Mouse (Mus musculus) embryonic facial prominence, embryonic 13.5 days (tissue): ENCODE measurements at regions not wholly inside any gene's neighbourhood (a gene's known extent, or its start where the extent isn't known, plus 50 kb on each side); places are given as distances from the start of the nearest gene placed in this dataset.

Experiments used
- ATAC-seq: fragments of 200-750 bp; cut with Nextera tagmentation; 2 replicates; pipeline ENCODE4 v1.8.0; 2017; ENCODE audit warnings: low read depth; ENCODE audit not compliant: insufficient number of reproducible peaks, insufficient read depth, low FRiP score, low TSS enrichment
- H3K27ac ChIP-seq: fragments of 300-500 bp; sonication (generic); 2 replicates; pipeline ENCODE4 v1.5.1; 2015; ENCODE audit warnings: moderate library complexity, mild to moderate bottlenecking, inconsistent platforms
- H3K27me3 ChIP-seq: fragments of 300-500 bp; sonication (generic); 2 replicates; pipeline ENCODE4 v1.6.1; 2015; ENCODE audit warnings: mild to moderate bottlenecking, inconsistent platforms
- H3K36me3 ChIP-seq: fragments of 300-500 bp; sonication (generic); 2 replicates; pipeline ENCODE4 v1.6.1; 2015; ENCODE audit warnings: mild to moderate bottlenecking, inconsistent platforms
- H3K4me1 ChIP-seq: fragments of 300-500 bp; sonication (generic); 2 replicates; pipeline ENCODE4 v1.6.1; 2015; ENCODE audit warnings: inconsistent platforms
- H3K4me2 ChIP-seq: fragments of 300-500 bp; sonication (generic); 2 replicates; pipeline ENCODE4 v1.6.1; 2015; ENCODE audit warnings: moderate library complexity, mild to moderate bottlenecking, inconsistent platforms
- H3K4me3 ChIP-seq: fragments of 300-500 bp; sonication (generic); 2 replicates; pipeline ENCODE4 v1.5.1; 2015; ENCODE audit warnings: mild to moderate bottlenecking, inconsistent platforms
- H3K9ac ChIP-seq: fragments of 300-500 bp; sonication (generic); 2 replicates; pipeline ENCODE4 v1.6.1; 2015; ENCODE audit warnings: mild to moderate bottlenecking, inconsistent platforms
- H3K9me3 ChIP-seq: fragments of 300-500 bp; sonication (generic); 2 replicates; pipeline ENCODE4 v1.6.1; 2016; ENCODE audit warnings: inconsistent platforms
- WGBS: fragments of 180-500 bp; shearing (Covaris S2); methylation state at CpG from one replicate; pipeline ENCODE4 v1.1.7; 2015; ENCODE audit warnings: mixed read lengths; 5-methylcytosine and 5-hydroxymethylcytosine counted together

GRCm38 (mm10) chr10:25702146-25702545 is 166.1 kb upstream of the Smlr1 start:
- Histone ChIP-seq H3K4me3 (no peak overlapping the region), H3K4me1 (no peaks in the 10 kb centered on the region), H3K4me2 (no peak overlapping the region), H3K9me3 (no peaks in the 10 kb centered on the region), H3K36me3 (no peaks in the 10 kb centered on the region), H3K27me3 (no peaks in the 10 kb centered on the region), H3K9ac (no peak overlapping the region), H3K27ac (no peak overlapping the region)
- whole genome bisulfite sequencing, result 93% methylated on average over 3 of the region's 3 CpGs
- ATAC-seq, result no peak

GRCm38 (mm10) chr10:25695798-25696197 is 159.7 kb upstream of the Smlr1 start:
- Histone ChIP-seq H3K4me3 (no peak overlapping the region), H3K4me1 (no peaks in the 10 kb centered on the region), H3K27ac (no peak overlapping the region), H3K36me3 (no peaks in the 10 kb centered on the region), H3K4me2 (no peak overlapping the region), H3K27me3 (no peaks in the 10 kb centered on the region), H3K9ac (no peak overlapping the region), H3K9me3 (no peaks in the 10 kb centered on the region)
- ATAC-seq, result no peak
- WGBS, result 78% methylated on average over 8 of the region's 8 CpGs

- 14% methylated on average over 6 of the region's 6 CpGs for WGBS
- Histone ChIP-seq H3K27ac (no peak overlapping the region), H3K9ac (no peak overlapping the region), H3K4me1 (no peaks in the 10 kb centered on the region), H3K9me3 (no peaks in the 10 kb centered on the region), H3K36me3 (no peaks in the 10 kb centered on the region), H3K4me2 (no peak overlapping the region), H3K4me3 (no peak overlapping the region), H3K27me3 (no peaks in the 10 kb centered on the region)
- no peak for ATAC-seq
Observed at GRCm38 (mm10) chr10:25681243-25681642, 145.2 kb upstream of the Smlr1 start.

GRCm38 (mm10) chr10:25677889-25678288 is 141.8 kb upstream of the Smlr1 start:
- no peaks in the 10 kb centered on the region for H3K4me1 ChIP-seq
- no peak overlapping the region for H3K4me3 ChIP-seq
- no peak overlapping the region for H3K4me2 ChIP-seq
- WGBS, result 50% methylated on average over 1 of the region's 1 CpGs
- no peaks in the 10 kb centered on the region for H3K9me3 ChIP-seq
- ATAC-seq, result no peak
- H3K27me3 ChIP-seq, result no peaks in the 10 kb centered on the region
- H3K27ac ChIP-seq, result no peak overlapping the region
- no peaks in the 10 kb centered on the region for H3K36me3 ChIP-seq
- H3K9ac ChIP-seq, result no peak overlapping the region

GRCm38 (mm10) chr10:25675368-25675767 is 139.3 kb upstream of the Smlr1 start:
- Histone ChIP-seq H3K9ac (no peak overlapping the region), H3K27ac (no peak overlapping the region), H3K27me3 (no peaks in the 10 kb centered on the region), H3K4me3 (no peak overlapping the region), H3K4me2 (no peak overlapping the region), H3K9me3 (no peaks in the 10 kb centered on the region), H3K4me1 (no peaks in the 10 kb centered on the region), H3K36me3 (no peaks in the 10 kb centered on the region)
- 79% methylated on average over 10 of the region's 10 CpGs for WGBS
- ATAC-seq, result no peak

GRCm38 (mm10) chr10:25670061-25670460 is 134.0 kb upstream of the Smlr1 start:
- Histone ChIP-seq H3K4me1 (no peaks in the 10 kb centered on the region), H3K9me3 (no peaks in the 10 kb centered on the region), H3K36me3 (no peaks in the 10 kb centered on the region), H3K27ac (no peak overlapping the region), H3K4me2 (no peak overlapping the region), H3K4me3 (no peak overlapping the region), H3K9ac (no peak overlapping the region), H3K27me3 (no peaks in the 10 kb centered on the region)
- 79% methylated on average over 1 of the region's 1 CpGs for WGBS
- ATAC-seq, result no peak

- Histone ChIP-seq H3K36me3 (no peaks in the 10 kb centered on the region), H3K9me3 (no peaks in the 10 kb centered on the region), H3K27me3 (no peaks in the 10 kb centered on the region), H3K27ac (no peak overlapping the region), H3K4me3 (no peak overlapping the region), H3K4me1 (peaks cover 4% of the 10 kb centered on the region; the same call in 1 of the 2 replicates), H3K9ac (no peak overlapping the region), H3K4me2 (no peak overlapping the region)
- no peak for ATAC-seq
- WGBS, result 57% methylated on average over 16 of the region's 16 CpGs
Observed at GRCm38 (mm10) chr10:25652742-25653563, 116.9 kb upstream of the Smlr1 start.

- Histone ChIP-seq H3K9me3 (no peaks in the 10 kb centered on the region), H3K4me1 (peaks cover 2% of the 10 kb centered on the region; the same call in 1 of the 2 replicates), H3K4me2 (no peak overlapping the region), H3K9ac (no peak overlapping the region), H3K27ac (no peak overlapping the region), H3K4me3 (no peak overlapping the region), H3K27me3 (no peaks in the 10 kb centered on the region), H3K36me3 (no peaks in the 10 kb centered on the region)
- 76% methylated on average over 1 of the region's 1 CpGs for WGBS
- ATAC-seq, result no peak
Observed at GRCm38 (mm10) chr10:25647740-25648139, 111.7 kb upstream of the Smlr1 start.

- ATAC-seq, result no peak
- Histone ChIP-seq H3K4me1 (no peaks in the 10 kb centered on the region), H3K9ac (no peak overlapping the region), H3K4me3 (no peak overlapping the region), H3K9me3 (no peaks in the 10 kb centered on the region), H3K27ac (no peak overlapping the region), H3K4me2 (no peak overlapping the region), H3K27me3 (no peaks in the 10 kb centered on the region), H3K36me3 (no peaks in the 10 kb centered on the region)
- 59% methylated on average over 3 of the region's 3 CpGs for WGBS
Observed at GRCm38 (mm10) chr10:25643518-25643993, 107.5 kb upstream of the Smlr1 start.

- 85% methylated on average over 9 of the region's 9 CpGs for WGBS
- no peak overlapping the region for H3K4me3 ChIP-seq
Observed at GRCm38 (mm10) chr10:25642079-25642696, 106.1 kb upstream of the Smlr1 start.

GRCm38 (mm10) chr10:25633058-25633614 is 97.1 kb upstream of the Smlr1 start:
- H3K9ac ChIP-seq, result no peak overlapping the region
- H3K27me3 ChIP-seq, result no peaks in the 10 kb centered on the region
- ATAC-seq, result no peak
- no peaks in the 10 kb centered on the region for H3K9me3 ChIP-seq
- H3K27ac ChIP-seq, result no peak overlapping the region
- WGBS, result 86% methylated on average over 4 of the region's 4 CpGs
- no peaks in the 10 kb centered on the region for H3K4me1 ChIP-seq
- H3K4me2 ChIP-seq, result no peak overlapping the region
- H3K4me3 ChIP-seq, result no peak overlapping the region
- H3K36me3 ChIP-seq, result no peaks in the 10 kb centered on the region

More at GRCm38 (mm10) chr10:25642079-25642696, 106.1 kb upstream of the Smlr1 start:
- Histone ChIP-seq H3K9me3 (no peaks in the 10 kb centered on the region), H3K4me2 (no peak overlapping the region), H3K27ac (no peak overlapping the region), H3K27me3 (no peaks in the 10 kb centered on the region), H3K9ac (no peak overlapping the region), H3K4me1 (no peaks in the 10 kb centered on the region), H3K36me3 (no peaks in the 10 kb centered on the region)
- no peak for ATAC-seq

GRCm38 (mm10) chr10:25632306-25632705 is 96.2 kb upstream of the Smlr1 start:
- H3K4me2 ChIP-seq, result no peak overlapping the region
- WGBS, result 82% methylated on average over 7 of the region's 7 CpGs
- no peaks in the 10 kb centered on the region for H3K9me3 ChIP-seq
- no peaks in the 10 kb centered on the region for H3K4me1 ChIP-seq
- no peak overlapping the region for H3K27ac ChIP-seq
- no peaks in the 10 kb centered on the region for H3K36me3 ChIP-seq
- no peaks in the 10 kb centered on the region for H3K27me3 ChIP-seq
- no peak overlapping the region for H3K9ac ChIP-seq
- H3K4me3 ChIP-seq, result no peak overlapping the region
- ATAC-seq, result no peak
